Mouse (Mus musculus): ENCODE data around the gene Vps26c.

GRCm38 (mm10) chr16:94536417-94537158, 10.0 kb upstream of the Vps26c start:
- TF ChIP-seq CTCF (IDR thresholded peaks at IDR 0.05; ENCODE audit: borderline replicate concordance, insufficient read depth, low read depth, low read length) = no peak
- TF ChIP-seq POLR2A (IDR thresholded peaks at IDR 0.05; ENCODE audit: borderline replicate concordance, insufficient read depth, low read length) = no peak

Measured in cerebellum, adult 2 months (tissue).